Mouse (Mus musculus) G1E (cell line): ENCODE measurements around the gene Sart3. TPM values are rescaled to one million over a fixed set of nuclear protein-coding genes. Genes with fewer than 3 reads are reported as not detected.

Experiments
- ATAC-seq: 2 replicates; pipeline ENCODE4 v1.8.0; 2016; ENCODE audit warnings: mild to moderate bottlenecking; ENCODE audit not compliant: insufficient number of reproducible peaks, poor library complexity, low FRiP score, severe bottlenecking; ENCODE audit errors: extremely low read depth
- DNase-seq: peaks from one replicate; pipeline ENCODE4 v3.0.0; 2012; ENCODE audit warnings: low spot score
- H3K27me3 ChIP-seq: 2 replicates; pipeline ENCODE4 v1.6.1; 2012; ENCODE audit warnings: mild to moderate bottlenecking, low read length, inconsistent platforms; ENCODE audit not compliant: insufficient read depth
- H3K36me3 ChIP-seq: replicated peaks from 2 replicates; pipeline ENCODE3; 2012; ENCODE audit warnings: mild to moderate bottlenecking, inconsistent platforms
- H3K4me1 ChIP-seq: 2 replicates; pipeline ENCODE4 v1.6.1; 2012; ENCODE audit warnings: low read depth, low read length, inconsistent platforms, mixed read lengths; ENCODE audit not compliant: insufficient read depth
- H3K4me3 ChIP-seq: 2 replicates; pipeline ENCODE4 v1.5.1; 2012; ENCODE audit warnings: low read depth, mild to moderate bottlenecking, inconsistent platforms, low read length, moderate library complexity, mixed read lengths
- H3K9me3 ChIP-seq: replicated peaks from 2 replicates; pipeline ENCODE4 v1.6.1; 2012; ENCODE audit warnings: inconsistent platforms
- CTCF ChIP-seq: IDR thresholded peaks from 2 replicates; pipeline ENCODE4 v1.5.1; 2012; ENCODE audit warnings: low read depth, low read length, inconsistent platforms, mixed read lengths
- GATA1 ChIP-seq: IDR thresholded peaks from 2 replicates; pipeline ENCODE4 v1.6.1; 2012; ENCODE audit warnings: borderline replicate concordance, low read length, inconsistent platforms, mixed read lengths
- GATA2 ChIP-seq: IDR thresholded peaks from 2 replicates; pipeline ENCODE4 v1.6.1; 2012; ENCODE audit warnings: low read depth, low read length, inconsistent platforms, borderline replicate concordance
- POLR2AphosphoS5 ChIP-seq: IDR thresholded peaks from 2 replicates; pipeline ENCODE4 v1.6.1; 2012; ENCODE audit warnings: low read depth, low read length, inconsistent platforms; ENCODE audit not compliant: insufficient replicate concordance
- TAL1 ChIP-seq: conservative IDR thresholded peaks from 2 replicates; pipeline ENCODE4 v1.6.1; 2012; ENCODE audit warnings: low read depth, low read length, inconsistent platforms, mixed read lengths
- polyA plus RNA-seq: library from polyadenylated mRNA; stranded (reverse); fragments of >175 nt; gene quantifications from 2 replicates; pipeline ENCODE4 v1.2.3, GENCODE M21; 2012
- total RNA-seq, 2 experiments: library from RNA; stranded (forward) in 1 of 2; stranded (reverse) in 1 of 2; fragments of 200-1000 nt in 1 of 2; fragments of >200 nt in 1 of 2; fragmentation: Nextera tagmentation in 1 of 2; gene quantifications; 2 replicates each; pipeline ENCODE4 v1.2.3; 2014 to 2017

Gene Sart3
- total and polyA plus RNA-seq, 3 experiments = 19.0 to 52.6 (median 32.6) TPM

DNA sequence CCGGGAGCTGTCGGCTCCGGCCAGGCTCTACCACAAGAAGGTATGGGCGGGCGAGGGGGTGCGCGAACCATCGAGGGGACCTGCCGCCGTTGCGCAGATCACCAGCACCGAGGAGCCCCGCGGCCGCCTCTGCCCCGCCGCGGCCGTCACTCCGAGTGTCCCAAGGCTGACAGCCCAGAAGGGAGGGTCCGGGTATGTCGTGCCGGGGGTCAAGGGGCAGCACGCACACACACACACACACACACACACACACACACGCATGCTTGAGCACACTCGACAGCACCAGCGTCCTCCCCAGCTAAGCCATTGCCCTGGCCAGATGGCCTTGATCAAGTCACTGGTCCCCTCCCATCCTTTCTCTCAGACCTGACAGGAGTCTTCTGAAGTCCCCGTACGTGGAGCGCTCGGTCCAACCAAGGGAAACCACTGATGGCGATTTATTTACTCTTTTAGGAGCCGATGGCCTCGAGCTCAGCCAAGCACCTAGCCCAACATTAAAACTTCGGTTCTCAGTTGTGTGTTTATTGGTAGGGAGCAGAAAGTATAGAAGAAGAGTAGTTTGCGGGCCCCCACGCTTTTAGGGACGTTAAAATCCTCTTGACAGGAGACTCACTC, 702 bp upstream of the Sart3 start:
- TF ChIP-seq POLR2AphosphoS5 (no peak), GATA2 (no peak), TAL1 (no peak), CTCF (no peak), GATA1 (no peak)
- peak overlapping the region; percentile 81 for H3K4me3 ChIP-seq
- DNase-seq (peak; percentile 23), ATAC-seq (no peak)
- H3K27me3 ChIP-seq = no peaks in the 10 kb centered on the region
- peaks cover 62% of the 10 kb centered on the region for H3K4me1 ChIP-seq
- no peaks in the 10 kb centered on the region for H3K9me3 ChIP-seq
- peaks cover 61% of the 10 kb centered on the region for H3K36me3 ChIP-seq

DNA sequence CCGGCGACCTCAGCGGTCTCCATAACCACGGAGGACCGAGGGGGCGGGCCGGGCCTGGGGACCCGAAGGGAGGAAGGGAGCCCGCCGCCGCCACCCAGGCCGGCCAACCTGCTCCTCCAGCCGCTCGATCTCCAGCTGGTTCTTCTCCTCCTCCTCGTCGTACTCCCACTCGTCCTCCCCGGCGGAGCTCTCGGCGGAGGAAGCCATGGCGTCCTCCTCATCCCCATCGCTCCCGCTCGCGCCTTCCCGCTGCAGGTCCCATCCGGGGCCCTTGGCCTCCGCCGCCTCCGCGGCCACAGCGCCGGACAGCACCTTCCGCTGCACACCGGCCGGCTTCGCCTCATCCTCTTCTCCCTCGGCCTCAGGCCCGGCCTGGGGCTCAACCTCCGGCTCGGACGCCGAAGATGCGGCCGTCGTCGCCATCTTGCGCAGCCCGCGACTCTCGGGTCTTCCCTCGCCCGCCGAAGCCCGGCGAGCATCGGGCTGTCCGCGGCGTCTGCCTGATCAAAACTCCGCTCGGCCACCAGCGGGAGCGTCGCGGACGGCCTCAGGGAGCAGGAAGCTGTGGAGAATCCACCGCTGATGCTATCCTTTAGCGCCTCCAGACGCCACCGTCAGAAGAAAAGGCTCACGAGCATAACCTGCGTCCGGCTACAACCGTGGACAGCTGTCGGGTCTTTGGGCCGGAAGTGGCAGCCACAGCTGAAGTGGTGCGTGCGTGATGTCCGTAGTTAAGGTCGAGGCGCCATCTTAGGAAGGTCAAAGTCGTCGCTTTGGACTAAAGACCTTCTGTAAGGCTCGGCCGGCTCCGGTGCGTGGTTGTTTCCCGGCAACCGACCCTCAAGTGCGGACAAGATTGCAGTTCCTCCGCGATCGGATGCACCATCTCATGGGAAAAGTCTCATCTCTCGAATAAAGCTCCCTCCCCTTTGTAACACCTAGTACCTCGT, 822 bp downstream of the Sart3 start:
- H3K4me1 ChIP-seq = peaks cover 56% of the 10 kb centered on the region
- peak; percentile 62 for ATAC-seq
- H3K9me3 ChIP-seq = no peaks in the 10 kb centered on the region
- H3K4me3 ChIP-seq = peak overlapping the region; percentile 81
- no peak for TF ChIP-seq GATA2
- no peak for TF ChIP-seq CTCF
- TF ChIP-seq TAL1 = no peak
- no peak for TF ChIP-seq POLR2AphosphoS5
- TF ChIP-seq GATA1 = no peak
- peaks cover 62% of the 10 kb centered on the region for H3K36me3 ChIP-seq
- H3K27me3 ChIP-seq = no peaks in the 10 kb centered on the region
- peak; percentile 87 for DNase-seq

DNA sequence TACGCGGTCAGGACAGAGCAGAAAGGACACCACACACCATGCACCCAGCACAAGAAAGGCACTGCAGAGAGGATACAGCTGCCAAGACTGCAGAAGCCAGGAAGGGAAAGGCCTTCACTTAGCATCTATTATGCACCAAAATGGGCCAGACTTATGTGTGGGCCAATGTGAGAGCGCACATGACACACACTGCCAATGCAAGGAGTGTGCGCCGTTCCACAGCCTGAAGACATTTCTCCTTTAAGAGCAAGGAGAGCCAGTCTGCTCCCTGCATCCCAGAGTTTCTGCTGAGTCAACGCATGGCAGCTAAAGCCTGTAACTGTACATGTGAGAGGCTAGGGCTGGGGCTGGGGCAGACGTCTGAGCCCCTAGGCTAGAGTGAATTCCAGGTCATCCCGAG, 3.5 kb downstream of the Sart3 start:
- Histone ChIP-seq H3K36me3 (peaks cover 63% of the 10 kb centered on the region), H3K4me1 (peaks cover 49% of the 10 kb centered on the region), H3K27me3 (no peaks in the 10 kb centered on the region), H3K4me3 (no peak overlapping the region), H3K9me3 (no peaks in the 10 kb centered on the region)
- TF ChIP-seq TAL1 (no peak), POLR2AphosphoS5 (no peak), GATA1 (no peak), GATA2 (no peak), CTCF (no peak)
- no peak for ATAC-seq
- no peak for DNase-seq

DNA sequence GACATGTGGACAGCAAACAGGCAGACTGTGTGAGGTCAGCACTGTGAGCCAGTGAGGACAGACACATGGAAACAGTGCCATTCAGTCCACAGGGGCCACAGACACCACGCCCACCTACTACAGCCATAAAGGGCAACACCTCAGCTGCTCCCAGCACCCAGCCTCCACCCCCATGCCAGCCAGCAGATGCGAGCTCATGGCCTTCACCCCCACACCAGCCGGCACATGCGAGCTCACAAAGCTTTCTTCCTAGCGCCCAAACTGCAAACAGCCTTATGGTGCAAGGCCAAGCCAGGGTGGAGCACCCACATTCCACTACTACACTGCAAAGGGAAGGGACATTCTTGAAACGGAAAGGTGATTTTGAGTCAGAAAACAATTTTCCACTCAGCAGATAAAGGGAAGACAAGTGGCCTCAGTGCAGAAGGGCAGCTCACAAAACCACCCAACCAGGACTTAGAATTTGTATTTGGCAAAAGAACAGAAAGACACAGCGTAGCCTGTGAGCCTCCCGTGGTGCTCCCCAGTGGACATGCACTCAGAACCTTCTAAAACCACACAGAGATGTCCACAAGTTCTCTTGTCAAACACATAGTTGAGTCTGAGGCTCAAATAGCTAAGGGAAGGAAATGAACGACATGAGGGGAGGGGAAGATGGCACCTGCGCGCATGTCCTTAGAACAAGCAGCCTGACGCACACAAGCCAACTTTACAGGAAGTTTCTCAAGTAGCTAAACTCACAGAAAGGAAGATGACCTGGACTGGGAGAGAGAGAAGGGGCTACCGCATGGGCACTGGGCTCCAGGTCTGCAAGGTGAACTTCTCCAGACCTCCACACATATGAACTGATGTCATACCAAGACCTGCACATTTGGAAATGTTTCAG, 6.4 kb downstream of the Sart3 start:
- no peaks in the 10 kb centered on the region for H3K27me3 ChIP-seq
- no peaks in the 10 kb centered on the region for H3K9me3 ChIP-seq
- peaks cover 92% of the 10 kb centered on the region for H3K36me3 ChIP-seq
- TF ChIP-seq GATA1 (no peak), GATA2 (no peak), TAL1 (no peak), CTCF (no peak), POLR2AphosphoS5 (no peak)
- no peak overlapping the region for H3K4me3 ChIP-seq
- ATAC-seq (no peak), DNase-seq (no peak)
- peaks cover 45% of the 10 kb centered on the region for H3K4me1 ChIP-seq

DNA sequence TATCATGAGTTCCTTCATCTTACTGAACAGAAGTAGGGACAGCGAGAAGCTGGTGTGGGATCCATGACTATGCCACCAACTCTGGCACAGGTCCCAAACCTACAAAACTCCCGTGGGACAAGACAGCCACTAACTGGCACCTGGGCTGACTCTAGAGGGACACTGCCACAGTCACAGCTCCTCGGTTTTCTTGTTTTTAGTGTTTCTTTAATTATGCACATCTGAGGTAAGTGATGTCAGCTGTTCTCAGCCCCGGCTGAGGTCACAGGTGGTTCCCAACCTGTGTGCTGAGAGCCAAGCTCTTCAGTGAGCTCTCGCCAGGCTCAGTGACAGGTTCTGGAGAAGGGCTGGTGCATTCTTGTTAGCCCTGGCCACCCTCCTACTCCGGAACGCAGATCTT, 7.9 kb downstream of the Sart3 start:
- H3K27me3 ChIP-seq = no peaks in the 10 kb centered on the region
- peaks cover 34% of the 10 kb centered on the region for H3K4me1 ChIP-seq
- no peak for TF ChIP-seq GATA1
- no peak for TF ChIP-seq TAL1
- TF ChIP-seq CTCF = no peak
- no peak for TF ChIP-seq POLR2AphosphoS5
- no peak for DNase-seq
- peaks cover 98% of the 10 kb centered on the region for H3K36me3 ChIP-seq
- no peak for ATAC-seq
- H3K9me3 ChIP-seq = no peaks in the 10 kb centered on the region
- no peak overlapping the region for H3K4me3 ChIP-seq

DNA sequence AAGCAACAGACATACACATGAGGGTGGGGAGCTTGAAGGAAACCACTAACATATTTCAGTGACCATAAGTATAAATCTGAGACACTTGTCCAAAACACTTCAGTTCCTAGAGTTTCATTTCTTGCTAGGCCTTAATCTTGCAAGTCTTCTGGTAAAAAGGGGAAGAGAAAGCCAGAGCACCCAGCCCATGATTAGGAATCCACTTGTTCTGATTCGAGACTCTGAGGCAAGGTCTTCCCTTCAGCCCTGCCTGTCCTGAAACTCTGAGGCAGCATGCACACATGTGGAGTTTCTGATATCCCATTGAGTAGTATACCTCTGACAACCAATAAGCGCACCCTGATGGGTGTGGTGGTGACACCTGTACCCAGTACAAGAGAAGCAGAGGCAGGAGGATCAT, 10.7 kb downstream of the Sart3 start:
- H3K9me3 ChIP-seq = no peaks in the 10 kb centered on the region
- H3K27me3 ChIP-seq = no peaks in the 10 kb centered on the region
- DNase-seq (no peak), ATAC-seq (no peak)
- TF ChIP-seq POLR2AphosphoS5 = no peak
- no peak for TF ChIP-seq TAL1
- no peak for TF ChIP-seq GATA1
- TF ChIP-seq CTCF = no peak
- no peak for TF ChIP-seq GATA2
- peaks cover 100% of the 10 kb centered on the region for H3K36me3 ChIP-seq
- peaks cover 19% of the 10 kb centered on the region for H3K4me1 ChIP-seq
- no peak overlapping the region for H3K4me3 ChIP-seq
